Mouse (Mus musculus) CH12.LX (cell line): ENCODE results near the gene Atp5j.

ENCODE experiments used
- CTCF ChIP-seq, 2 experiments: IDR thresholded peaks in 1 of 2; conservative IDR thresholded peaks in 1 of 2; 2 replicates each; pipeline ENCODE4 v1.5.1; 2011 to 2012; ENCODE audit warnings: low read depth in 2 of 2, low read length in 2 of 2, improper control_type of control experiment in 1 of 2, inconsistent platforms in 1 of 2, mild to moderate bottlenecking in 1 of 2, moderate library complexity in 1 of 2
- E2F4 ChIP-seq: IDR thresholded peaks from 2 replicates; pipeline ENCODE4 v1.6.1; 2011; ENCODE audit warnings: low read depth, low read length, improper control_type of control experiment; ENCODE audit not compliant: insufficient replicate concordance
- EP300 ChIP-seq: IDR thresholded peaks from 2 replicates; pipeline ENCODE4 v1.6.1; 2011; ENCODE audit warnings: low read length, improper control_type of control experiment
- HCFC1 ChIP-seq: IDR thresholded peaks from 2 replicates; pipeline ENCODE4 v1.6.1; 2012; ENCODE audit warnings: low read depth, mild to moderate bottlenecking, inconsistent platforms, low read length, improper control_type of control experiment
- JUND ChIP-seq: conservative IDR thresholded peaks from 2 replicates; pipeline ENCODE4 v1.6.1; 2011; ENCODE audit warnings: low read depth, low read length, improper control_type of control experiment
- MAZ ChIP-seq: IDR thresholded peaks from 2 replicates; pipeline ENCODE4 v1.6.1; 2012; ENCODE audit warnings: low read depth, mild to moderate bottlenecking, inconsistent platforms, low read length, improper control_type of control experiment, moderate library complexity
- POLR2AphosphoS2 ChIP-seq: IDR thresholded peaks from 2 replicates; pipeline ENCODE4 v1.6.1; 2011; ENCODE audit warnings: low read depth, low read length, improper control_type of control experiment

- TF ChIP-seq CTCF (conservative IDR thresholded peaks at IDR 0.05 in 1 of 2, IDR thresholded peaks at IDR 0.05 in 1 of 2; ENCODE audit: low read depth in 2 of 2, low read length in 2 of 2), result peak in 1 of 2 experiments; percentile 60; a peak in 2 of 4 replicates
- TF ChIP-seq POLR2AphosphoS2, result no peak
- no peak for TF ChIP-seq MAZ
- TF ChIP-seq E2F4, result no peak
- no peak for TF ChIP-seq JUND
- TF ChIP-seq HCFC1, result no peak
- no peak for TF ChIP-seq EP300
Observed at GRCm38 (mm10) chr16:84795337-84795736, 40.1 kb downstream of the Atp5j start.
